Mouse (Mus musculus) liver, embryonic 12.5 days (tissue): Measurements from ENCODE around the gene H2-D1. TPM values are rescaled to one million over a fixed set of nuclear protein-coding genes. Genes with fewer than 3 reads are reported as not detected.
A peak's percentile ranks its signal among the peaks of the same experiment; 100 is the strongest.
"Not testable (repeated sequence)": the region's sequence is repeated elsewhere in the genome, so short reads cannot be mapped to it uniquely, and the experiment has no call there.

Source experiments
- ATAC-seq: fragments of 200-750 bp; cut with Nextera tagmentation; 2 replicates; pipeline ENCODE4 v1.8.0; 2017; ENCODE audit warnings: moderate number of reproducible peaks, mild to moderate bottlenecking, moderate library complexity
- H3K27ac ChIP-seq: fragments of 300-500 bp; sonication (generic); 2 replicates; pipeline ENCODE4 v1.5.1; 2016; ENCODE audit warnings: mild to moderate bottlenecking
- H3K27me3 ChIP-seq: fragments of 300-500 bp; sonication (generic); replicated peaks from 2 replicates; pipeline ENCODE4 v1.6.1; 2016; ENCODE audit warnings: mild to moderate bottlenecking, moderate library complexity
- H3K36me3 ChIP-seq: fragments of 300-500 bp; sonication (generic); 2 replicates; pipeline ENCODE4 v1.6.1; 2016; ENCODE audit warnings: mild to moderate bottlenecking, moderate library complexity
- H3K4me1 ChIP-seq: fragments of 300-500 bp; sonication (generic); 2 replicates; pipeline ENCODE4 v1.6.1; 2016
- H3K4me2 ChIP-seq: fragments of 300-500 bp; sonication (generic); 2 replicates; pipeline ENCODE4 v1.6.1; 2016; ENCODE audit warnings: mild to moderate bottlenecking, moderate library complexity
- H3K4me3 ChIP-seq: fragments of 300-500 bp; sonication (generic); 2 replicates; pipeline ENCODE4 v1.5.1; 2016; ENCODE audit warnings: mild to moderate bottlenecking, moderate library complexity
- H3K9ac ChIP-seq: fragments of 300-500 bp; sonication (generic); 2 replicates; pipeline ENCODE4 v1.6.1; 2016; ENCODE audit warnings: mild to moderate bottlenecking, moderate library complexity
- H3K9me3 ChIP-seq: fragments of 300-500 bp; sonication (generic); replicated peaks from 2 replicates; pipeline ENCODE4 v1.6.1; 2016; ENCODE audit warnings: mild to moderate bottlenecking, moderate library complexity
- WGBS: fragments of 180-500 bp; shearing (Covaris S2); methylation state at CpG from one replicate; pipeline ENCODE4 v1.1.7; 2016; ENCODE audit not compliant: insufficient replicate concordance; 5-methylcytosine and 5-hydroxymethylcytosine counted together
- polyA plus RNA-seq: library from polyadenylated mRNA; unstranded; fragments of >200 nt; fragmentation: Nextera tagmentation; extraction: Ambion mirVana; gene quantifications from 2 replicates; pipeline ENCODE4 v1.2.1, GENCODE M21; 2016

Gene H2-D1
- polyA plus RNA-seq, 1 experiment from 2014 or later, result 72.5 TPM

DNA sequence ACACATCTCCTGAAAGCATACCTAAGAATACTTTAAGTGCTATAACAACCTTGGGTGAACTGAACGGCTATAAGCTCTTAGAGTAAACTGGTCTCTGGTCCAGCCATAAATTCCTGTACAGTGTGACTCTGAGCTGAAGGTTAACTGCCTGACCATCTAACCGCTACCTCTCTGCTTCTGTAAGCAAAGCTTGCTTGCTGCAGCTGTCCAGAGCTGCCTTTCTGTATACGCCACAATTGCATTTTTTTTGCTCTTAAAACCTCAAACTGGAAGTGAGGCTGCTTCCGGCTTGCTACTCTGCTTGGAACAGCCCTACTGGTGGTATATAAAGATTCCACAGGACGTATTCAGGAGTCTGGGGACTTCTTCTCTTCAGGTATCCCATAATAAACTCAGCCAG, 29.9 kb upstream of the H2-D1 start:
- no peaks in the 10 kb centered on the region for H3K27me3 ChIP-seq
- H3K4me3 ChIP-seq, result 0 out of 2 replicates have a peak overlapping the region, but pooled peaks have one; percentile 3
- 67% methylated on average over 5 of the region's 5 CpGs for WGBS
- peaks cover 56% of the 10 kb centered on the region for H3K4me1 ChIP-seq
- no peak overlapping the region for H3K9ac ChIP-seq
- ATAC-seq, result no peak
- H3K9me3 ChIP-seq, result no peaks in the 10 kb centered on the region
- H3K36me3 ChIP-seq, result peaks cover 52% of the 10 kb centered on the region
- peak overlapping the region; percentile 96 for H3K4me2 ChIP-seq
- peak overlapping the region; percentile 49 for H3K27ac ChIP-seq

DNA sequence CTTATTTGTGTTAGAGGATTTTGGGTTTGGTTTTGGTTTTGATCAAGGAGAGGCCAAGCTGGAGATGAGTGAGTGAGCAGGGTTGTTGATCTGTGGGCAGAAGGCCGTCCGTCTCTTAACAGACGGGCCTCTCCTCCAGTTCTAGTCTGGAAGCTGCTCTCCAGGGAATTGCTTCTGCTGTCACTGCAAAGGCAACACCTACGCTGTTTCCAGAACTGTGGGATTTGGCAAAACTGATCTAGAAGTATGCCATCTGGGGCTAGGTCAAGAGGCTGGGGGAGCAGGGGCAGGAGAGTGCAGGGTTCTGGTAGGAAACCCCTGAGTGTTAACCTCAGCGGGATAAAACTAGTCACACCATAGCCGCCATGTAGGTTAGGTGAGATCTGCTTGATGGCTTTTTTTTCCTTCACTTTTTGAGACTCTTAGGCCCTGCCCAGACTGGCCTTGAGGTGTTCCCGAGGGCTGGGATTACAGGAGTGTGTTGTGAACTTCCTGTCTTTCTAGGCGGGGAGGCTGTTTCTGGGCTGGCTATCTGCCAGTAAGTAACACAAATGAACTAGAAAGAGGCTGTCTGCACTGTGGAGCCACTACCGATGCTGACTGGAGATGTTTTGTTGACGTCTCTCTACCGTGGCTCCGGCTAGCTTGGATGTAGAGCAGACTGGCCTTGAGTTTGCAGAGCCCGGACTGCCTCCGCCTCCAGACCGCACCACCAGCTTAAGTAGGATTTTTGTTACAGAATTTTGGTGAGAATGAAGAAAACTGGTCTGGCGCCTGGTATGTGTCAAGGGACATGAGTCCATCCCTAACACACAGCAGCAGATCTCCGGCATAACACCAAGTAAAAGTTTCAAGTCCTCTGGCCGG, 29.2 kb upstream of the H2-D1 start, which contains the start of gene Atp6v1g2:
Atp6v1g2 (plus strand) TSS at position 547 of the 867 bp plus-strand sequence.
- Histone ChIP-seq H3K36me3 (peaks cover 45% of the 10 kb centered on the region), H3K9me3 (no peaks in the 10 kb centered on the region), H3K4me3 (peak within 1 kb of the TSS; percentile 77), H3K27ac (peak within 1 kb of the TSS; percentile 90), H3K4me1 (peaks cover 56% of the 10 kb centered on the region), H3K27me3 (no peaks in the 10 kb centered on the region), H3K4me2 (peak within 1 kb of the TSS; percentile 96), H3K9ac (peak within 1 kb of the TSS; percentile 90)
- WGBS, result 71% methylated on average over 18 of the region's 18 CpGs
- no peak for ATAC-seq

DNA sequence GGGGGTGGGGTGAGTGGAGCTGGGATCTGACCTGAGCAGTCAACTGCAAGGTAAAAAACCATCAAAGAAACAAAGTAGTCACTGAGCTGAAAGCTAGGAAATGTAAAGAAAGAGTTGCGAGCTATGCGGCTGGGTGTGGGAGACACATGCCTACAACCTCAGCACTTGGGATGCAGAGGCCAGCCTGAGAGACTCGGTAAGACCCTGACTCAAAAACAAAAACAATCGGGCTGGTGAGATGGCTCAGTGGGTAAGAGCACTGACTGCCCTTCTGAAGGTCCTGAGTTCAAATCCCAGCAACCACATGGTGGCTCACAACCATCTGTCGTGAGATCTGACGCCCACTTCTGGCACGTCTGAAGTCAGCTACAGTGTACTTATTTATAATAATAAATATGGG, 28.4 kb upstream of the H2-D1 start:
- Histone ChIP-seq H3K9ac (0 out of 2 replicates have a peak overlapping the region, but pooled peaks have one; percentile 90), H3K4me1 (peaks cover 56% of the 10 kb centered on the region), H3K4me2 (peak overlapping the region; percentile 96), H3K27ac (peak overlapping the region; percentile 49), H3K4me3 (peak overlapping the region; percentile 77), H3K36me3 (peaks cover 38% of the 10 kb centered on the region)
- not testable (repeated sequence) for H3K27me3 ChIP-seq, H3K9me3 ChIP-seq, ATAC-seq
- WGBS, result 62% methylated on average over 7 of the region's 7 CpGs

DNA sequence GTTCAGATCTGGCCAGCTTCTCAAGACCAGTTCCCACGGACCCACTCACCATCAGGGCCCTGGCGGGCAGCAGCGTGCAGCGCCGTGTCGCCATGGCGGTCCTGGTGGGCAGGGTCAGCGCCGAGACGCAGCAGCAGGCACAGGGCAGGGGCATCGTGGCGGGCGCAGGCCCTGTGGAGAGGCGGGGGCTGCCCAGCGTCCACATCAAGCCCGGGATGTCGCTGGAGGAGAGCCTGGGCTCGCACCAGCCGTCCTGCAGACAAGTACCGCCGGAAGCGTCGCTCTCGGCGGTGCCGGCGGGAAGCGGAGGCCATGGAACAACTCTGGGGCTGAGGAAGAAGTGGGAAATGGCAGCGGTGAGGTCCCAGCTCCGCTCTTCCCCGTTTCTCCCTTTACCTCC, 27.6 kb upstream of the H2-D1 start:
- H3K4me3 ChIP-seq, result peak overlapping the region; percentile 77
- peak overlapping the region; percentile 90 for H3K9ac ChIP-seq
- no peaks in the 10 kb centered on the region for H3K9me3 ChIP-seq
- no peak; the same call in 1 of the 2 replicates for ATAC-seq
- WGBS, result 1% methylated on average over 31 of the region's 31 CpGs
- peaks cover 59% of the 10 kb centered on the region for H3K4me1 ChIP-seq
- no peaks in the 10 kb centered on the region for H3K27me3 ChIP-seq
- peaks cover 30% of the 10 kb centered on the region for H3K36me3 ChIP-seq
- H3K4me2 ChIP-seq, result peak overlapping the region; percentile 96
- H3K27ac ChIP-seq, result peak overlapping the region; percentile 90

DNA sequence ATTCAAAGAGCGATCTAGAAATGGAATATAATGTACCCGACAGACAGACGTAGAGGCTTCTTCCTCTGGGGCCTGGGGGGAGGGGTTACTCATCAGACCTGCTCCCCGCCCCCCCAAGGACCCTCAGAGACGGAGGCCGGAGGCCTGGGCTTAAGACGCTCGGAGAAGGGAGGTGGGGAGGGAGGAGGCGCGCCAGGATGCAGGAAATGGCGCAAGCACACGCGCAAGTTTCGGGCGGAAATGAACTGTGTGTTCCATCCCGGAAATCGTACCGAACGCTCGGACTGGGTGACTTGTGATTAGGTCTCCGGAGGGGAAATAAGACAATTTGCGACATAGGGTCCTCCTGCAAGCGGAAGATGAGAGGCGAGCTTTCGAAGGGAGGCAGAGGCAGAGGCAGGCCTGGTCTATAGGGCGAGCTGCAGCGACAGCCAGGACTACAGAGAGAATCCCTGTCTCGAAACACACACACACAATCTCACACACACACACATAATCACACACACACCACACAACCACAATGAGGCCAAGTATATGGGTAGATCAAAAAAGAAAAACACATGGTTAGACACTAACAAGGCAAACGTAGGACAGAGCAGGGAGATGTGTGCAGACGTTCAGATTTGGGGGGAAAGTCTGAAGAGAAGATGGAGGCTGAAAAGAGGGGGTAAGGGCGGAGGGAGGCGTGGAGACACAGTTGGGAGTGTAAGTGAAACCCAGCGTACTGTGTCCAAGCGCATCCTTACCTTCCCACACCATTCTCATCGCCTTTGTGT, 26.7 kb upstream of the H2-D1 start, which contains the start of gene Nfkbil1:
Nfkbil1 (minus strand) TSS at position 179 of the 776 bp plus-strand sequence.
- no peaks in the 10 kb centered on the region for H3K27me3 ChIP-seq
- H3K4me1 ChIP-seq, result peaks cover 66% of the 10 kb centered on the region
- 1% methylated on average over 35 of the region's 35 CpGs for WGBS
- peaks cover 21% of the 10 kb centered on the region for H3K36me3 ChIP-seq
- H3K4me3 ChIP-seq, result peak within 1 kb of the TSS; percentile 77
- H3K9ac ChIP-seq, result peak within 1 kb of the TSS; percentile 90
- no peaks in the 10 kb centered on the region for H3K9me3 ChIP-seq
- H3K27ac ChIP-seq, result peak within 1 kb of the TSS; percentile 90
- peak within 1 kb of the TSS; percentile 96 for H3K4me2 ChIP-seq
- peak; percentile 79 for ATAC-seq

DNA sequence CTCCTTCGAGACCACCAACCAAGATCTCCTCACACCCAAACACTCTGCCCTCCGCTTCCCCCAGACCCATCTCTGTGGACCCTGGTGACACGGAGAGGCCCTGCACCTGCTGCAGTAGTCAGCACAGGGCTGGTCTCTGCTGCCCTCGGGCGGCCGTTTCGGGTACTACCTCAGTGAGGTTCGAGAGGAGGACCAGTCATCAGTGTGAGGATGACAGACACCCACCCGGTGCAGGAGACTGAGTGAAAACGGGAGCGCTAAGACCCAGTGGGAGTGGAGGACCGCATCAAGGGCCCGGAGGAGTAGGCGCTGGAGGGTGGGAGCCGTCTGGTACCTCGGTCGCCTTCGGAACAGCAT, 26.2 kb upstream of the H2-D1 start:
- peak; percentile 74 for ATAC-seq
- Histone ChIP-seq H3K4me2 (peak overlapping the region; percentile 96), H3K4me1 (peaks cover 65% of the 10 kb centered on the region), H3K27me3 (no peaks in the 10 kb centered on the region), H3K27ac (peak overlapping the region; percentile 90), H3K4me3 (peak overlapping the region; percentile 77), H3K36me3 (peaks cover 15% of the 10 kb centered on the region), H3K9ac (peak overlapping the region; percentile 90), H3K9me3 (no peaks in the 10 kb centered on the region)
- WGBS, result 1% methylated on average over 18 of the region's 18 CpGs

DNA sequence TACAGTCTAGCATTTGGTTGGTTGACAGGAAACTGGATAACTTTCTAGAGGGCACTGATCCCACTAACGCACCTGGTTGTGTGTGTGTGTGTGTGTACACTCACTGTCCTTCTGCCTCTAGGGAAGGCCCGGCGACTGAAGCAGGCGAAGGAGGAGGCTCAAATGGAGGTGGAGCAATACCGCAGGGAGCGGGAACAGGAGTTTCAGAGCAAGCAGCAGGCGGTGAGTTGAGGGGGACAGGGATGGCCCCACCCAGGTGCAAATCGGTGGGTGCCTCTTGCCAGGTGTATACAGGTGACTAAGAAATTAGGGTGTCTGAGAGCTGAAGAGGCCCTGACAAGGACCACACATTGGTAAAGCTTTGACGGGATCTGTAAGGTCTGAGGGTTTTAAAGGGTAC, 25.5 kb upstream of the H2-D1 start:
- H3K27ac ChIP-seq, result no peak overlapping the region
- peaks cover 14% of the 10 kb centered on the region; the same call in 1 of the 2 replicates for H3K36me3 ChIP-seq
- WGBS, result 75% methylated on average over 9 of the region's 9 CpGs
- no peak overlapping the region for H3K4me2 ChIP-seq
- H3K4me3 ChIP-seq, result no peak overlapping the region
- no peak for ATAC-seq
- H3K27me3 ChIP-seq, result no peaks in the 10 kb centered on the region
- peaks cover 58% of the 10 kb centered on the region for H3K4me1 ChIP-seq
- no peaks in the 10 kb centered on the region for H3K9me3 ChIP-seq
- H3K9ac ChIP-seq, result 0 out of 2 replicates have a peak overlapping the region, but pooled peaks have one; percentile 90

DNA sequence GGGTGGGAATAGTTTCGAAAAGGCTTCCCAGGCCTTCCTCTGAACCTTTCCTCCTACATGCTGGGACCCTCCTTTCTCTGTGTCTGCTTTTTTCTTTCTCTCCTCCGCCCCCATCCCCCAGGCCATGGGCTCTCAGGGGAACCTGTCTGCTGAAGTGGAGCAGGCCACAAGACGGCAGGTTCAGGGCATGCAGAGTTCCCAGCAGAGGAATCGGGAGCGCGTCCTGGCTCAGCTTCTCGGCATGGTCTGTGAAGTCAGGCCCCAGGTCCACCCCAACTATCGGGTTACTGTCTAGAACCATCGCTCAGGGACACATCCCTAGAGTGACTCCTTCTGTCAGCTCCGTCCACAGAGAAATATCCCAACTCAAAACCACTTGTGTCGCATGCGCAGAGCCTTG, 25.0 kb upstream of the H2-D1 start:
- 88% methylated on average over 12 of the region's 12 CpGs for WGBS
- no peak for ATAC-seq
- no peak overlapping the region for H3K27ac ChIP-seq
- no peak overlapping the region for H3K4me3 ChIP-seq
- H3K36me3 ChIP-seq, result peaks cover 14% of the 10 kb centered on the region; the same call in 1 of the 2 replicates
- no peak overlapping the region for H3K9ac ChIP-seq
- H3K27me3 ChIP-seq, result no peaks in the 10 kb centered on the region
- peaks cover 53% of the 10 kb centered on the region for H3K4me1 ChIP-seq
- no peak overlapping the region for H3K4me2 ChIP-seq
- H3K9me3 ChIP-seq, result no peaks in the 10 kb centered on the region

DNA sequence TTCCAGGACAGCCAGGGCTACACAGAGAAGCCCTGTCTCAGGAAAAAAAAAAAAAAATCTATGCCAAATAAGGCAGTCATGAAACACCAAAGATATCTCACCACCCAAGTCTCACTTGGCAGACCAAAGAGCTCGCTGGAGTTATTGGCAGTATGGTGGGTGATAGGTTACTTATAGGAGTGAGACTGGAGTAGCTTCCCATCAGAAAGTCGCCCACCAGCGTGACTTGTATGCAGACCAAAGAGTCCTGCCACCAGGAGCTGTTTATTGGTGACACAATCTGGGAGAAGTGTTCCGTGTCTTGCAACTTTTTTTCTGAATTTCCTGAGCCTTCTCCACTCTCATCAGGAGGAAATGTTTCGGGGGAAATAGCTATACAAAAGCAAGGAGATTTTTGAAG, 22.8 kb upstream of the H2-D1 start:
- Histone ChIP-seq H3K9me3 (no peaks in the 10 kb centered on the region), H3K9ac (0 out of 2 replicates have a peak overlapping the region, but pooled peaks have one; percentile 95), H3K4me1 (peaks cover 50% of the 10 kb centered on the region), H3K27ac (0 out of 2 replicates have a peak overlapping the region, but pooled peaks have one; percentile 94), H3K27me3 (no peaks in the 10 kb centered on the region), H3K36me3 (peaks cover 18% of the 10 kb centered on the region), H3K4me3 (no peak overlapping the region), H3K4me2 (no peak overlapping the region)
- 62% methylated on average over 5 of the region's 5 CpGs for WGBS
- no peak for ATAC-seq

DNA sequence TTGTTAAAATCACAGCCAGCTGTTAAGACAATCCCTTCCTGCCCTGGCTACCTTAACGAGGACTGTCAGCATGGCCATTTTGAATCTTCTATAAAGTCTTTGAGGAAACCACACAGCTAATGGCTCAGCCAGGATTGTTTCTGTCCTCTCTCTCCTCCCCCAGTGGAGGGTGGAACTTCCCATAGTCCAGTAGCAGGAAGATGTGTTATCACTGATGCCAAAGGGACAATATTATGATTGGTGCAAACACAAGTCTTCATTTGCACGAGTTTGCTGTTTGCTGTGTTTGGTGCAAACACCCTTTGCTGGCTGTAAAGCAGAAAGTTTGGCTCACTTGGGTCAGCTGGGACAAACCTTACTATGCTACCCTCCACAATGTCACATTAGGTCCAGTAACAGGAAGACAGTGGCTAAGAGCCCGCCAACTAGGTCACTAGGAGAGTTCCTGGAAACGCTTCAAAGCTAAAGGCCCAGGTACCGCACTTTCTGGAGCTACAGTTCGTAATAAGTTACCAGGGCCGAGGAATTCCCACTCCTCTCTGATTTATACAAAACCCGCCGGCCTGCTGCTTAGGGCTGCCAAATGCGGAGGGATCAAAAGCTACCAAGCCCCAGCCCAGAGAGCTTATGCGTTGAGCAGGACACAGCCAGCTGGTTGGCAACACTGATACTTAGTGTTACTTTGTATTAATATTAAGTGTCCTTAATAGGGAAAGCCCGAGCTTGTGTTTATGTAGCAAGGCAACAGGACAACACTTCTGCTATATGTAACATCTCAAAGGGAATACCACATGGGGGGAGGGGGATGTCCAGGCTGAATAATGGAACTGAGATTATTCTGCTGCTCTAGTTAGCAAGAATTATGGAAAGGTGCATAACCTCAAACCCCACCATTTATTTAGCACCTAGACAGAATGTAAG, 21.9 kb upstream of the H2-D1 start:
- ATAC-seq, result no peak
- peak overlapping the region; percentile 88 for H3K4me3 ChIP-seq
- WGBS, result 31% methylated on average over 12 of the region's 12 CpGs

More for the DNA sequence above, 21.9 kb upstream of the H2-D1 start:
- Histone ChIP-seq H3K36me3 (peaks cover 27% of the 10 kb centered on the region), H3K27me3 (no peaks in the 10 kb centered on the region), H3K9me3 (no peaks in the 10 kb centered on the region), H3K9ac (peak overlapping the region; percentile 95), H3K4me2 (peak overlapping the region; percentile 91), H3K27ac (peak overlapping the region; percentile 94), H3K4me1 (peaks cover 54% of the 10 kb centered on the region)
